Mouse (Mus musculus) heart, embryonic 10.5 days (tissue): ENCODE data around the gene Hist1h2bm. TPM values are rescaled to one million over a fixed set of nuclear protein-coding genes. Genes with fewer than 3 reads are reported as not detected.
A peak's percentile ranks its signal among the peaks of the same experiment; 100 is the strongest.
"Not testable (repeated sequence)": the region's sequence is repeated elsewhere in the genome, so short reads cannot be mapped to it uniquely, and the experiment has no call there.

Source experiments
- DNase-seq: peaks from one replicate; pipeline ENCODE4 v3.0.0-alpha.2; 2017; ENCODE audit warnings: low spot score
- H3K27ac ChIP-seq: fragments of 300-500 bp; sonication (generic); 2 replicates; pipeline ENCODE4 v1.5.1; 2016; ENCODE audit warnings: mild to moderate bottlenecking
- H3K27me3 ChIP-seq: fragments of 300-500 bp; sonication (generic); 2 replicates; pipeline ENCODE4 v1.6.1; 2016; ENCODE audit warnings: mild to moderate bottlenecking; ENCODE audit not compliant: poor library complexity, insufficient read depth, severe bottlenecking
- H3K36me3 ChIP-seq: fragments of 300-500 bp; sonication (generic); 2 replicates; pipeline ENCODE4 v1.6.1; 2016; ENCODE audit warnings: mild to moderate bottlenecking, moderate library complexity
- H3K4me1 ChIP-seq: fragments of 300-500 bp; sonication (generic); 2 replicates; pipeline ENCODE4 v1.6.1; 2016; ENCODE audit warnings: mild to moderate bottlenecking
- H3K4me3 ChIP-seq: fragments of 300-500 bp; sonication (generic); 2 replicates; pipeline ENCODE4 v1.5.1; 2016; ENCODE audit warnings: mild to moderate bottlenecking, moderate library complexity
- H3K9me3 ChIP-seq: fragments of 300-500 bp; sonication (generic); 2 replicates; pipeline ENCODE4 v1.6.1; 2016; ENCODE audit warnings: mild to moderate bottlenecking, moderate library complexity
- WGBS: fragments of 180-500 bp; shearing (Covaris S2); methylation state at CpG from one replicate; pipeline ENCODE4 v1.1.7; 2016; 5-methylcytosine and 5-hydroxymethylcytosine counted together
- polyA plus RNA-seq: library from polyadenylated mRNA; unstranded; fragments of >200 nt; fragmentation: Nextera tagmentation; extraction: Ambion mirVana; gene quantifications from 2 replicates; pipeline ENCODE4 v1.2.1, GENCODE M21; 2016

The Hist1h2bm gene
- polyA plus RNA-seq, 1 experiment from 2014 or later, result 3.7 TPM

GRCm38 (mm10) chr13:21745006-21745405, 23.2 kb downstream of the Hist1h2bm start:
- Histone ChIP-seq H3K4me1 (peaks cover 4% of the 10 kb centered on the region; the same call in 1 of the 2 replicates), H3K36me3 (0 out of 2 replicates have a peak, but pooled peaks cover 2% of the 10 kb centered on the region), H3K27ac (no peak overlapping the region), H3K27me3 (no peaks in the 10 kb centered on the region), H3K9me3 (no peaks in the 10 kb centered on the region), H3K4me3 (no peak overlapping the region)
- 82% methylated on average over 1 of the region's 1 CpGs for WGBS
- no peak for DNase-seq

- Histone ChIP-seq H3K27me3 (no peaks in the 10 kb centered on the region), H3K9me3 (no peaks in the 10 kb centered on the region), H3K4me1 (peaks cover 17% of the 10 kb centered on the region; the same call in 1 of the 2 replicates), H3K36me3 (0 out of 2 replicates have a peak, but pooled peaks cover 2% of the 10 kb centered on the region), H3K4me3 (peak overlapping the region; percentile 62), H3K27ac (peak overlapping the region; percentile 89)
- peak; percentile 77 for DNase-seq
- 7% methylated on average over 5 of the region's 5 CpGs for WGBS
These were observed 27.7 kb downstream of the Hist1h2bm start for GRCm38 (mm10) chr13:21749387-21750158.

GRCm38 (mm10) chr13:21750159-21751017, 28.5 kb downstream of the Hist1h2bm start, which contains the start of gene Hist1h4k:
TSS of gene Hist1h4k (minus strand) at chr13:21750505.
- DNase-seq, result peak; percentile 96
- not testable (repeated sequence) for H3K36me3 ChIP-seq, H3K9me3 ChIP-seq, H3K27me3 ChIP-seq
- H3K27ac ChIP-seq, result peak within 1 kb of the TSS; percentile 89
- peak within 1 kb of the TSS; percentile 62 for H3K4me3 ChIP-seq
- H3K4me1 ChIP-seq, result peaks cover 17% of the 10 kb centered on the region; the same call in 1 of the 2 replicates
- under 1% methylated on average over 53 of the region's 56 CpGs for WGBS

- Histone ChIP-seq H3K27me3 (no peaks in the 10 kb centered on the region), H3K4me1 (peaks cover 17% of the 10 kb centered on the region; the same call in 1 of the 2 replicates), H3K9me3 (no peaks in the 10 kb centered on the region), H3K4me3 (no peak overlapping the region), H3K27ac (peak overlapping the region; percentile 89), H3K36me3 (0 out of 2 replicates have a peak, but pooled peaks cover 2% of the 10 kb centered on the region)
- DNase-seq, result no peak
These were observed 29.6 kb downstream of the Hist1h2bm start for GRCm38 (mm10) chr13:21751417-21751816.

- no peak for DNase-seq
- Histone ChIP-seq H3K27ac (peak overlapping the region; percentile 89), H3K27me3 (no peaks in the 10 kb centered on the region), H3K9me3 (no peaks in the 10 kb centered on the region), H3K4me3 (peak overlapping the region; percentile 55; the same call in 1 of the 2 replicates), H3K36me3 (0 out of 2 replicates have a peak, but pooled peaks cover 2% of the 10 kb centered on the region), H3K4me1 (peaks cover 17% of the 10 kb centered on the region; the same call in 1 of the 2 replicates)
- 44% methylated on average over 3 of the region's 3 CpGs for WGBS
These were observed 30.0 kb downstream of the Hist1h2bm start for GRCm38 (mm10) chr13:21751827-21752226.

GRCm38 (mm10) chr13:21752356-21752755, 30.5 kb downstream of the Hist1h2bm start:
- 42% methylated on average over 3 of the region's 3 CpGs for WGBS
- Histone ChIP-seq H3K36me3 (0 out of 2 replicates have a peak, but pooled peaks cover 1% of the 10 kb centered on the region), H3K9me3 (no peaks in the 10 kb centered on the region), H3K4me3 (peak overlapping the region; percentile 55), H3K4me1 (peaks cover 17% of the 10 kb centered on the region; the same call in 1 of the 2 replicates), H3K27me3 (no peaks in the 10 kb centered on the region), H3K27ac (peak overlapping the region; percentile 89)
- DNase-seq, result no peak

GRCm38 (mm10) chr13:21753051-21753523, 31.2 kb downstream of the Hist1h2bm start:
- Histone ChIP-seq H3K4me3 (peak overlapping the region; percentile 55), H3K4me1 (peaks cover 17% of the 10 kb centered on the region; the same call in 1 of the 2 replicates), H3K36me3 (no peaks in the 10 kb centered on the region), H3K9me3 (no peaks in the 10 kb centered on the region), H3K27ac (peak overlapping the region; percentile 89), H3K27me3 (no peaks in the 10 kb centered on the region)
- DNase-seq, result no peak
- WGBS, result 4% methylated on average over 10 of the region's 10 CpGs

GRCm38 (mm10) chr13:21753524-21754285, 31.9 kb downstream of the Hist1h2bm start, which contains the start of the genes Hist1h2ak and Hist1h2bn:
TSS of gene Hist1h2ak (minus strand) at chr13:21753827.
TSS of gene Hist1h2bn (plus strand) at chr13:21754123.
- not testable (repeated sequence) for H3K9me3 ChIP-seq, H3K27me3 ChIP-seq, H3K36me3 ChIP-seq
- 0% methylated on average over 48 of the region's 50 CpGs for WGBS
- peaks cover 17% of the 10 kb centered on the region; the same call in 1 of the 2 replicates for H3K4me1 ChIP-seq
- peak within 1 kb of the TSS; percentile 89 for H3K27ac ChIP-seq
- H3K4me3 ChIP-seq, result peak within 1 kb of the TSS; percentile 60
- DNase-seq, result peak; percentile 93

- Histone ChIP-seq H3K4me1 (peaks cover 17% of the 10 kb centered on the region; the same call in 1 of the 2 replicates), H3K4me3 (peak overlapping the region; percentile 60), H3K27ac (peak overlapping the region; percentile 83)
- H3K9me3 ChIP-seq, H3K36me3 ChIP-seq, H3K27me3 ChIP-seq: not testable (repeated sequence)
- peak; percentile 86 for DNase-seq
- under 1% methylated on average over 23 of the region's 26 CpGs for WGBS
These were observed 32.6 kb downstream of the Hist1h2bm start for GRCm38 (mm10) chr13:21754294-21755001.

GRCm38 (mm10) chr13:21755707-21756106, 33.9 kb downstream of the Hist1h2bm start:
- Histone ChIP-seq H3K4me1 (peaks cover 17% of the 10 kb centered on the region; the same call in 1 of the 2 replicates), H3K9me3 (no peaks in the 10 kb centered on the region), H3K36me3 (no peaks in the 10 kb centered on the region), H3K4me3 (peak overlapping the region; percentile 60), H3K27me3 (no peaks in the 10 kb centered on the region), H3K27ac (no peak overlapping the region)
- DNase-seq, result no peak
- 86% methylated on average over 1 of the region's 1 CpGs for WGBS
